Mouse (Mus musculus) retina, postnatal 7 days (tissue): ENCODE data around the gene Amtn.
"Not testable (repeated sequence)": the region's sequence is repeated elsewhere in the genome, so short reads cannot be mapped to it uniquely, and the experiment has no call there.

Experiments used
- DNase-seq: peaks from one replicate; pipeline ENCODE4 v3.0.0-alpha.2; 2012; ENCODE audit warnings: low read depth, low spot score

Gene Amtn

GRCm38 (mm10) chr5:88375808-88376207 lies at the start of gene Amtn:
Gene Amtn, plus strand, starts transcription at chr5:88376108.
- no peak for DNase-seq

- DNase-seq, result not testable (repeated sequence)
Measured at GRCm38 (mm10) chr5:88348533-88348932, 27.4 kb upstream of the Amtn start.

- DNase-seq, result peak; percentile 16
Measured at GRCm38 (mm10) chr5:88364768-88365167, 11.1 kb upstream of the Amtn start.

GRCm38 (mm10) chr5:88366886-88367285 lies 9.0 kb upstream of the Amtn start:
- DNase-seq, result no peak

- DNase-seq, result no peak
Measured at GRCm38 (mm10) chr5:88370578-88371232, 5.2 kb upstream of the Amtn start.

DNA sequence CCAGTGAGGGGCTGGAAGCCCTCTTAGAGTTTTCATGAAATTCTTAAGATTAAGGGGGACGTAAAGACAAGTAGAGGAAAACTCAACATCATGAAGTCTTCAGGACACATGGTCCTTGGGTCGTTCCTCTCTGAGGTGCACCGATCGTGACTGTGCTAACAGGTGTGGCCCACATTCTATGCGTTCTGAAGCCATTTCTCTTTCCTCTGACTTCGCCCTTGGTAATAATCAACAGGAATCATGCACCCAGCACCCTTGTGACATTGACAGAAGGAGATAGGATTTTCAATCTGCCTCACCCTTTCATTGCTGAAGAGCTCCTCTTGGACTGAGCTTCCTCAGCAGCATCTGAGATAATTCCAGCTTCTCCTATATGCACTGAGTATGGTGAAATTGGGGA lies 3.3 kb upstream of the Amtn start:
- DNase-seq, result no peak

- not testable (repeated sequence) for DNase-seq
Measured at GRCm38 (mm10) chr5:88391960-88392359, 16.1 kb downstream of the Amtn start.

- no peak for DNase-seq
Measured at GRCm38 (mm10) chr5:88398581-88398980, 22.7 kb downstream of the Amtn start.

- peak; percentile 43 for DNase-seq
Measured at GRCm38 (mm10) chr5:88399849-88400248, 23.9 kb downstream of the Amtn start.

DNA sequence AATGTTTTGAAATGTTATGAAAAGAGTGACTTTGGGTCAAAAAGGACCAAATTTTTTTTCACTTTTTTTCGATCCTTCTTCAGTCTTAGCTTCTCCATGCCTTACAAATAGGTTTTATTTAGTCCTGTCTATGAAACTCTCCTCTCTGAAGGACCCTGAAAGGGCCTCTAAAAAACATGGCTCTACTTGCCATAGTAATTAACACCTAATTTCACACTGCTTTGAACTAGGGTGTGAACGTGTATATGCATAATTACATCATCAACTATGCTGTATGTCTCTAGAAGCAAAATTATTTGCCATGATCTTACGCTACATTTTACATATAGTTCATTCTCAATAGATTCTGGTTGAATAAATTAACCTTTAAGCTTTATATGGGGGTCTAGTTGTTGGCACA lies 25.6 kb downstream of the Amtn start:
- DNase-seq, result no peak

- no peak for DNase-seq
Measured at GRCm38 (mm10) chr5:88420319-88421065, 44.6 kb downstream of the Amtn start.

DNA sequence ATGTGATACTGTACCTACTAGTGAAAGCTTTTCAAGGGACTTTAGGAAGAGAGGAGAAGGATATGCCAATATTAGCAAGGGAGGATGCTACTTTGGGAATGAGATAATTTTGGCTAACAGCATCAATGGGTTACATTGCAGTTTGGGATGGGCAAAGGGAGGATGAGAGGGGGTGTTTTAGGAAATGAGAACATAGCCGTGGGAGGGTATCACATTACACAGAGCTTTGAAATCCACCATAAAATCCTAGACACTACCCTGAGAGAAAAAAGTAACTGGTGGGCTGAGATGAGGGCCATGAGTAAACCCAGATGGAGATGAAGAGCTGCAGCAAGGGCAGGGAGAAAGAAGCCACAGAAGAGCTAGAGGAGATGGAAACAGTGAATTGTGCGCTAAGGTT lies 49.0 kb downstream of the Amtn start:
- DNase-seq, result not testable (repeated sequence)

- peak; percentile 49 for DNase-seq
Measured at GRCm38 (mm10) chr5:88426753-88427152, 50.8 kb downstream of the Amtn start.
